Mouse (Mus musculus) erythroblast, adult 5-6 weeks (primary cell): ENCODE data around the gene Kif5c. TPM values are rescaled to one million over a fixed set of nuclear protein-coding genes. Genes with fewer than 3 reads are reported as not detected.

Experiments used
- ATAC-seq: replicated peaks from 2 replicates; pipeline ENCODE4 v1.8.0; 2016; ENCODE audit warnings: moderate number of reproducible peaks, mild to moderate bottlenecking, moderate TSS enrichment, inconsistent platforms; ENCODE audit not compliant: poor library complexity, low FRiP score, severe bottlenecking
- total RNA-seq, 2 experiments: library from RNA; stranded (forward) in 1 of 2; stranded (reverse) in 1 of 2; fragments of 150-400 nt in 1 of 2; fragments of 200-764, 138-1000 nt in 1 of 2; gene quantifications; 2 replicates each; pipeline versions ENCODE4 v1.2.3 to v1.2.4; 2015 to 2017; ENCODE audit warnings: low replicate concordance in 2 of 2

Kif5c gene
- total RNA-seq, 2 experiments from 2014 or later: 0.19 to 0.51 TPM

DNA sequence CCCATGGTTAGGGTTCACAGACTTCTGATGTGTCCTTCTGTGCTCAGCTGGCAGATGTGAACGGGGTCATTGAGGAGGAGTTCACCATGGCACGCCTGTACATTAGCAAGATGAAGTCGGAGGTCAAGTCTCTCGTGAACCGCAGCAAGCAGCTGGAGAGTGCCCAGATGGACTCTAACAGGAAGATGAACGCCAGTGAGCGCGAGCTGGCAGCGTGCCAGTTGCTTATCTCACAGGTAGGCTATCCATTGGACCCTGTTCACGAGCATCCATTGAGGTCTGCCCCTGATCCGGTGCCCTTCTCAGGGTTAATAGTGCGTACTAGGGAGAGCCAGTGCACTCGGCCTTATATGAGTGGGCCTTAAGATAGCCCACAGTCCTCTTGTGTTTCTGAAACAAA, 116.3 kb downstream of the Kif5c start:
- no peak for ATAC-seq

GRCm38 (mm10) chr2:49739046-49739445, 119.9 kb downstream of the Kif5c start:
- ATAC-seq: no peak

GRCm38 (mm10) chr2:49741026-49741425, 121.9 kb downstream of the Kif5c start:
- ATAC-seq: no peak

- no peak for ATAC-seq
Measured at GRCm38 (mm10) chr2:49741895-49742734, 123.0 kb downstream of the Kif5c start.

GRCm38 (mm10) chr2:49742919-49743318, 123.8 kb downstream of the Kif5c start:
- ATAC-seq: no peak

GRCm38 (mm10) chr2:49743775-49744174, 124.7 kb downstream of the Kif5c start:
- no peak for ATAC-seq

GRCm38 (mm10) chr2:49744251-49745093, 125.4 kb downstream of the Kif5c start:
- ATAC-seq: no peak

DNA sequence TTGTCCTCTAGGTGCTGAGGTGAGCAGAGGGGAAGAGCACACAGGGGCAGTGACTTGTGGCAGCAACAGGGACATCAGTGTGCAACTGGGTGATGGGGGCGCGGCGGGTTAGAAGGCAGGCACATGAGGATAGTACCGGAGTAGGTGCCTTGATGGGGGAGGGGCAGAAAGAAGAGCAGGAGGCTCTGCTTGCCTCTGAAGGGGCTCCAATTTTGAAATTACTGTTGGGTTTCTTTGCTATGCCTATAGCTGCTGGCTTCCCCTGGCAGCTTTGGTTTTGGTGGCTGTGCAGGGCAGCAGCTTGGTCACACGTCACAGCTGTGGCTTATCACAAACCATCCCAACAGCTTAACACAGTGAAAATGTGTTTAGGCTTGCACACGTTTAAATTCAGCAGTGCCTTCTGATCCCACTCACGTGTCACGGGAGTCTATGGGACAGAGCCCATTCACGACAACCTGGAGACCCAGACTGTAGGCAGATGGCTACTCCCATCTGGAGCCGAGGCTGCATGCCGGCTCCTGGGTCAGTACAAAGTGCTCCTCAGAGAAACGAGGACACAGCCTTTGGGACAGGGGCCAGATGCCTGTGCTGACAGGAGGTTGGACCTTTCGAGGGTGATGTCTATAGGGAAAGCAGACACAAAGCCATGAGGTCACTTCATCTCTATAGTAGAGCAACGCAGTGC, 126.1 kb downstream of the Kif5c start:
- no peak for ATAC-seq

- no peak for ATAC-seq
Measured at GRCm38 (mm10) chr2:49746947-49747346, 127.8 kb downstream of the Kif5c start.

DNA sequence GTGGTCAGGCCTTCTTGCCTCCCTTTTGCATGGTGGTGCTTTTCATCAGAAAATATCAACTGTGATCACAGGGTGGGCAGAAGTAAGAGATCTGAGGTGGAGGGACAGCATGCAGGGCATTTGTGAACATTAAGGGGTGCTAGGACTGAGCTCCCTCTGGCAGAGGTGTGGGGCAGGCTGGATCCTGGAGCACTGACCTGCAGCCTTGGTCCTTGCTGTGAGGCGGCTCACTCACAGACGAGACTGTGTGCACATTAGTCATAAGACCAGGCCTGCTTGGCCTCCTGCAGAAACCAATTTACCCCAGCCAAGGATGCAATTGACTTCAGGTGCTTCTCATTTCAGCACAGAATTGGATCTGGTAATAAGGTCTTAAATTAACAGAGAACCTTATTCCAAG, 128.6 kb downstream of the Kif5c start:
- no peak for ATAC-seq

- no peak for ATAC-seq
Measured at GRCm38 (mm10) chr2:49748628-49749342, 129.7 kb downstream of the Kif5c start.

- no peak for ATAC-seq
Measured at GRCm38 (mm10) chr2:49749730-49750576, 130.9 kb downstream of the Kif5c start.

DNA sequence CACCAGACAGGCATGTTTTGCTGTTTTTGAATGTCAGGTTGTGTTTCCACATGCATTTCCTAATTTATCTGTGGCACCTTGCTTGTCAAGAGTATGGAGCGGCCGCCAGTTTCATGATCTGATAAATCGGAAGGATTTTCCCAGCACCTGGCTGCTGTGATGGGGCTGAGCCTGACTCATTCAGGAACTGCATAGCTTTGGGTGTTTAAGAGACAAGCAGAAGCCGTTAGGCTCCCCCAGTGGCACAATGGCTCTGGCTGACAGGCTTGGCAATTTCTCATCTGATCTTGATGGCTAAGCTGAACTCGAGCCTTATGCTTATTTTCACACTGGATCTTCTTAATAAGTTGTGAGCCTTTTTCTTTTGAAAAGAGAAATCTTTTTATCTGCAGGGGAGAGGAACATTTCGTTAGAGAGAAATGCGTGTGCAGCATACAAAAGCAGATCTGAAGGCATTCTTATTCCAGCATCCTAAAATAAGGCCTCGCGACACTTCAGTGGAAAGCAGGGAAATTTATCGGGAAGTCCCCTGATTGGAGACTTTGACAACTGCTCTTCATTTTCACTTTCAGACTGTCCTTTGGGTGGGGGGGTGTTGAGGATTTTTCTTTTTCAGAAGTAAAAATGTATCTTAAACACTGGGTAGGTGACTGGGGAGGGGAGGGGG, 132.6 kb downstream of the Kif5c start:
- no peak for ATAC-seq

- ATAC-seq: no peak
Measured at GRCm38 (mm10) chr2:49752211-49752607, 133.1 kb downstream of the Kif5c start.

DNA sequence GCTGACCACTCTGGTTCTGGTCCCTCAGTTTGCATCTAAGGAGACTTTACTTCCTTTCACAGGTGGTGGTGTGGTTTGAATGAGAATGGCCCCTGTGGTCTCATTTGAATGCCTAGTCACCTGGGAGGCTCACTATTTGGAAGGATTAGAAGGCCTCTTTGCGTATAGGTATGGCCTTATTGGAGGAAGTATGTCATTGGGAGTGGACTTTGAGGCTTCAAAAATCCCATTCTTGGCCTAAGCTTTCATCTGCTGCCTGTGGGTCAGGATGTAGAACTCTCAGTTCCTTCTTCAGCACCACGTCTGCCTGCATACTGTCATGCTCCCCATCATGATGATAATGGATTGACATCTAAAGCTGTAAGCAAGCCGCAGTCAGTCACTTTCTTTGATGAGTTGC, 134.0 kb downstream of the Kif5c start:
- no peak for ATAC-seq

DNA sequence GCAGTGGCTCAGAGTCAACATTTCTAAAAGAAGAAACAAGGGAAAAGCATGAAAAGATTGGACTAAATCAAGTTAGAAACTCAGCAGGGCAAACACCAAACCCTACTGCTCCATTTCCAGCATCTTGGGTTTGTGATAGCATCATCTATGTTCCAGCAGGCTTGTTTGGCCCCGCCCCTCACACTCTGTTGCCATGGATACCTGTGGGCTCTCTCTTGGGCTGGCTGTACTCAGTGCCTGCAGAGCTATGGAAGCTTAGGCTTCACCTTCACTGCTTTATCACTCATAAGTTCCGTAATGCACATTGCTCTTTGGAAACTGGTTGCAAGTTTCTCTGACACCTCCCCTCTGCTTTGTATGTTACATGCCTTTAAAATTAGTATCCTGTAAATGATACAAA, 136.0 kb downstream of the Kif5c start:
- no peak for ATAC-seq

DNA sequence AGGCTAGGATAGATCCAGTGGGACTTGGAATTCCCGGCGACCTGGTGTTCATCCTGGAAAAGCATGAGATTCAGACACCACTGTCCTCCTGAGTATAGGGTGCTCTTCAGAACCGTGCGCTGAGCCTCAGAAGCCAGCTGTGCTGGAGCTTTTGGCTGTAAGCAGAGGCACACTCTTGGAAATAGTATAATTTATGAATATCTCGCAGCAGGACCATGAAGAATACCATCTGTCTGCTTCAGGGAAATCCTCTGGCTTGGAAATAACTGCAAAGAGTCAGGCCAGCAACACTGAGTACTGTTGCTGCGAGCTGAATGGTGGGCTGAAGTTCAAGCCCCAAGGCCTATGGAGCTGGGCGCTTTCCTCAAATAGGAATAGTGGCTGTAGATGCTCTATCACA, 138.5 kb downstream of the Kif5c start:
- ATAC-seq: no peak

DNA sequence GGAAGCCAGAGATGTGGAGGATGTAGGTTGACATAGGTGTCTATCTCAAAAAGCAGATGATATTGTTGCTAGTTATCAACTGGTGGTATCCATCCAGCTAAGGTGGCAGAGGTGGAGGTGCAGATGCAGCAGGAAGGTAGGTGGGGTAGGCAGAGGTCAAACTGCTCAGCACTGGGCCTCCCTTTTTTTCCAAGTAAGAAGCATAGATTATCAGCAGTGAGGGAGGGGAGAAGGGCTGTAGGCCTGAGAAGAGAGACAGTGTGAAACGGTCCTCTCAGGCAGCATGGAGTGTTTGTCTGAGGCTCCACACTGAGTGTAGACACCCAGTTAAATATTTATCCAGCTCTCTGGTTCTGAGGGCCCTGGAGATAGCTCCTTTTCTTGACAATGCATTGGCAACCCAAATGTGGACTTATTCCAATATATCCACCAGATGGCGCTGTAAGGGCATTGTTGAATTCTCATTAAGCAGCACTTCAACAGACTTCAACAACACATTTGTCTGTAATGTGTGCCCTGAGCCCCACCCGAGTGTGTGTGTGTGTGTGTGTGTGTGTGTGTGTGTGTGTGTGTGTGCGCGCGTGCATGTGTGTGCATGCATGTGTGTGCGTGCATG, 145.3 kb downstream of the Kif5c start:
- ATAC-seq: peak; percentile 68; the same call in 1 of the 2 replicates
